Mouse (Mus musculus): ENCODE measurements around the gene Ccdc82. TPM values are rescaled to one million over a fixed set of nuclear protein-coding genes. Genes with fewer than 3 reads are reported as not detected.

Ccdc82 gene
- total RNA-seq, 2 experiments from 2014 or later, result 9.4 to 10.1 TPM

DNA sequence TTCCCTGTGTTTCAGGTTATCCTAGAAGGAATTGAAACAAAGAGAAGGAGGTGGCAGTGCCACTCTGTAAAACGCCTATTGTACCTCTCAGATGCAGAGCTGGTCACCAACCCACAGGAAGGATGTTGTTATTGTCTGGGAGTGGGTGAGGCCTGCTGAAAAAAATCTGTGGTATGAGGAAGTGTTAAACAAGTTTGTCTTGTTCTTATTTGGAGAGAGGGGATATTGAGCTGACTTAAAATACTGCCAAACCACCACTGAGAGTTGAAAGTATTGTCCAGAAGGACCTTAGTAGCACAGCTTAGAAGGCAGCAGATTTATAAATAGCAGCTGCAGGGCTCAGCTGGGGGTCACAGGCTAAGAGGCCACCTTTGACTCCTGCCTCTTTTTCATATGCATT is 76.9 kb downstream of the Ccdc82 start:
- intact Hi-C loops (cut with DNase I), result no loop called here
- no peak for DNase-seq

Other genes starting within 250 kb of the Ccdc82 start
- gene Jrkl, start 1.1 kb upstream of the Ccdc82 start, total RNA-seq (2021), result 1 to 10 TPM; 6.7 to 6.8 TPM
- gene Maml2, start 51.0 kb downstream of the Ccdc82 start, total RNA-seq (2021), result 1 to 10 TPM; 7.6 to 8.6 TPM
- gene Gm17571, start 199.8 kb downstream of the Ccdc82 start, total RNA-seq (2021), result not detected

All from heart, postnatal 14 days (tissue).